Mouse (Mus musculus) heart, postnatal 0 days (tissue): ENCODE results near the gene Rpl31. TPM values are rescaled to one million over a fixed set of nuclear protein-coding genes. Genes with fewer than 3 reads are reported as not detected.

Experiments used
- ATAC-seq: fragments of 200-750 bp; cut with Nextera tagmentation; 2 replicates; pipeline ENCODE4 v1.8.0; 2017; ENCODE audit warnings: low read depth, moderate number of reproducible peaks, moderate library complexity; ENCODE audit not compliant: insufficient read depth
- DNase-seq: peaks from one replicate; pipeline ENCODE4 v3.0.0-alpha.2; 2016; ENCODE audit warnings: low spot score
- H3K27ac ChIP-seq: fragments of 300-500 bp; sonication (generic); 2 replicates; pipeline ENCODE4 v1.5.1; 2014; ENCODE audit warnings: low read depth, mild to moderate bottlenecking
- H3K27me3 ChIP-seq: fragments of 300-500 bp; sonication (generic); 2 replicates; pipeline ENCODE4 v1.6.1; 2014; ENCODE audit warnings: low read length, mixed read lengths; ENCODE audit not compliant: control insufficient read depth, insufficient read depth
- H3K36me3 ChIP-seq: fragments of 300-500 bp; sonication (generic); replicated peaks from 2 replicates; pipeline ENCODE4 v1.6.1; 2014; ENCODE audit warnings: low read length, mixed read lengths; ENCODE audit not compliant: control insufficient read depth, insufficient read depth
- H3K4me1 ChIP-seq: fragments of 300-500 bp; sonication (generic); 2 replicates; pipeline ENCODE4 v1.6.1; 2014; ENCODE audit warnings: antibody characterized with exemption; ENCODE audit not compliant: control insufficient read depth, insufficient read depth
- H3K4me2 ChIP-seq: fragments of 300-500 bp; sonication (generic); 2 replicates; pipeline ENCODE4 v1.6.1; 2014; ENCODE audit warnings: low read depth, mild to moderate bottlenecking, low read length, moderate library complexity
- H3K4me3 ChIP-seq: fragments of 300-500 bp; sonication (generic); 2 replicates; pipeline ENCODE4 v1.5.1; 2014; ENCODE audit warnings: low read depth, low read length
- H3K9ac ChIP-seq: fragments of 300-500 bp; sonication (generic); replicated peaks from 2 replicates; pipeline ENCODE4 v1.6.1; 2014; ENCODE audit warnings: low read depth, low read length, mixed read lengths
- H3K9me3 ChIP-seq: fragments of 300-500 bp; sonication (generic); replicated peaks from 2 replicates; pipeline ENCODE4 v1.6.1; 2016; ENCODE audit warnings: low read length; ENCODE audit not compliant: control insufficient read depth
- CTCF ChIP-seq: IDR thresholded peaks from 2 replicates; pipeline ENCODE4 v1.5.1; 2016; ENCODE audit warnings: antibody characterized with exemption, control low read depth, low read depth
- EP300 ChIP-seq: IDR thresholded peaks from 2 replicates; pipeline ENCODE4 v1.6.1; 2016; ENCODE audit warnings: antibody characterized with exemption, low read depth
- WGBS: fragments of 180-500 bp; shearing (Covaris S2); extraction: QIAGEN DNeasy Blood & Tissue Kit; methylation state at CpG from one replicate; pipeline ENCODE4 v1.1.7; 2014; 5-methylcytosine and 5-hydroxymethylcytosine counted together
- polyA plus RNA-seq: library from polyadenylated mRNA; unstranded; fragments of >200 nt; fragmentation: Nextera tagmentation; extraction: Ambion mirVana; gene quantifications from 2 replicates; pipeline ENCODE4 v1.2.1, GENCODE M21; 2015
- total RNA-seq: library from RNA; depleted of rRNA; stranded (reverse); fragments of >200 nt; gene quantifications from 2 replicates; pipeline ENCODE4 v1.2.3, GENCODE M21; 2014; ENCODE audit warnings: low replicate concordance; rRNA removed

Gene Rpl31
- total and polyA plus RNA-seq, 2 experiments from 2014 or later = 198 to 330 TPM

DNA sequence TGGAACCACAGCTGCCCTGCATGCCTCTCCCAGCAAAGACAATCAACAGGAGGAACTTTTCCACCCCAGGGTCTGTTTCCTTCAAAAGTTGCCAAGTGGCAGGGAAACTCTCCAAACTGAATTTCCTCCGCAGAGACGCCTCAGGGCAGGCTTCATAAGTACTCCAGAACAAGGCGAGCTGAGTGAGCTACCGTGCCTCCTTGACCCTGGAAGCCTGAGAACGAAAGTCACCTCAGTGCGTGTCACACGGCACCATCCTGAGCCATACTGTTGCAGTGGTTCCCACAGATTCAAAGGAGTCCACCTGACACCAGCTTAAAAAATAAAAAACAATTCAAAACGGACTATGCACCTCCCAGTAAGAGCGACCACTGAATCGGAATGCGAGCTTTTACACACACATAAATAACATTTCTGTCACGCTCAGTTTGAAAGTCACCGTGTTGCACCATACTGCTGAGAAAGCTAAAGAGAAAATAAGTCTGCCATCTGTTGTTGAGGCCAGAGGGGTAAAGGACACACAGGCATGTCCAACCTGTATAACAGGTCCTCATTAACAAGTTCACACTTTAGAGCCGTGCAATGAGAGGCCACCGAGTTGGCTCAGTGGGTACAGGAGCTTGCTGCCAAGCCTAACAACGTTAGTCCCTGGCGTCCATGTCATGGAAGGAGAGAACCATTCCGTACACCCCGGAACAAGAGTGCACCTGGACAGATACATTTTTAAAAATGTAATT is 42.6 kb downstream of the Rpl31 start:
- H3K4me2 ChIP-seq = no peak overlapping the region
- no peak for TF ChIP-seq CTCF
- TF ChIP-seq EP300 = no peak
- H3K4me1 ChIP-seq = no peaks in the 10 kb centered on the region
- no peaks in the 10 kb centered on the region for H3K9me3 ChIP-seq
- 81% methylated on average over 19 of the region's 19 CpGs for WGBS
- DNase-seq (no peak), ATAC-seq (no peak)
- no peak overlapping the region for H3K27ac ChIP-seq
- H3K36me3 ChIP-seq = no peaks in the 10 kb centered on the region
- no peak overlapping the region for H3K9ac ChIP-seq
- no peak overlapping the region for H3K4me3 ChIP-seq
- no peaks in the 10 kb centered on the region for H3K27me3 ChIP-seq

DNA sequence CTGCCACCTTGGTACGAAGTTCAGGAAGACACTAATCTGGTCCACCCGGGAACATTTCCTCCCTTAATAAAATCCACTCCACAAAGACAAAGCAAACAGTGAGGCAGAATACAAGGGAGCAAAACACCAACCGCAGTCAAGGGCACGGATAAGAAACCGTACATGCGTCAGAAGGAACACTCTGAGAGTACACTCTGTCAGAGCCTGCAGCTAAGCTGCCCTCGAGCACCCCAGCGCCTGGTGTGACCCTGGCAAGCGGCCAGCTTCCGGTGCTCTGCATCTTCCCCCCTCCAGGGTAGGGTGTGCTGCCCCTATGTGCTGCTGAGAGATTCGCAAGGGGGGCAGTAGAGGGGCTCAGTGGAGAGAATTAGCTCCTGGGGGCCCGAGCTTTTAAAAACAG is 50.2 kb downstream of the Rpl31 start:
- H3K36me3 ChIP-seq = no peaks in the 10 kb centered on the region
- TF ChIP-seq CTCF (no peak), EP300 (peak; percentile 36; the same call in 1 of the 2 replicates)
- H3K4me2 ChIP-seq = no peak overlapping the region
- ATAC-seq (peak; percentile 91), DNase-seq (peak; percentile 86)
- 7% methylated on average over 12 of the region's 12 CpGs for WGBS
- peak overlapping the region; percentile 58 for H3K27ac ChIP-seq
- no peak overlapping the region for H3K4me3 ChIP-seq
- H3K4me1 ChIP-seq = peaks cover 10% of the 10 kb centered on the region; the same call in 1 of the 2 replicates
- H3K9me3 ChIP-seq = no peaks in the 10 kb centered on the region
- H3K9ac ChIP-seq = no peak overlapping the region
- no peaks in the 10 kb centered on the region for H3K27me3 ChIP-seq

DNA sequence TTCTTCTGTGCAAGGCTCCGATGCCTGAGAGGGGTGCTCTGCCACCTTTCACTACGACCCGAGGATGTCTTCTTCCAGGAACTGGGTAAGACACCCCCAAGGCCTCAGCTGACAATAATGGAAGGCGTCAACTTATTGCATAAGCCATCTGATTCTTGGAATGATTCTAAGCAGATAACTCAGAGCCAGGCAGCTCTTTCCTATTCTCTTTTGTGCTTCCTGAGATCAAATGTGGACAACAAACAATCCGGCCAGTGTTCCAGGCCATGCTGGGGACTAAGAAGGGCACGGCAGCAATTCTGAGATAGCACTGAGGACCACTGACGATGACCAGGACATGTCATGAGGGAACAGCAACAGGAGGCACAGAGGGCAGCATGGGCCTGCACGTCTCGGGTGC is 51.2 kb downstream of the Rpl31 start:
- Histone ChIP-seq H3K36me3 (no peaks in the 10 kb centered on the region), H3K4me2 (no peak overlapping the region), H3K27me3 (no peaks in the 10 kb centered on the region), H3K27ac (peak overlapping the region; percentile 46; the same call in 1 of the 2 replicates), H3K4me1 (peaks cover 10% of the 10 kb centered on the region; the same call in 1 of the 2 replicates), H3K9ac (no peak overlapping the region), H3K4me3 (no peak overlapping the region), H3K9me3 (no peaks in the 10 kb centered on the region)
- ATAC-seq (no peak), DNase-seq (no peak)
- 55% methylated on average over 9 of the region's 9 CpGs for WGBS
- TF ChIP-seq EP300 (no peak), CTCF (no peak)

GRCm38 (mm10) chr1:39420987-39421386 is 53.3 kb downstream of the Rpl31 start:
- no peak for ATAC-seq
- Histone ChIP-seq H3K36me3 (peaks cover 7% of the 10 kb centered on the region; the same call in 1 of the 2 replicates), H3K27me3 (no peaks in the 10 kb centered on the region), H3K9ac (no peak overlapping the region), H3K4me1 (peaks cover 10% of the 10 kb centered on the region; the same call in 1 of the 2 replicates), H3K9me3 (no peaks in the 10 kb centered on the region), H3K27ac (no peak overlapping the region), H3K4me3 (no peak overlapping the region), H3K4me2 (no peak overlapping the region)
- TF ChIP-seq CTCF (no peak), EP300 (no peak)
- WGBS = 86% methylated on average over 6 of the region's 6 CpGs
- DNase-seq = no peak

Other genes with a start within 250 kb of the Rpl31 start
- 3.7 and 6.2 TPM in 2 replicates for gene Npas2, start 174.1 kb upstream of the Rpl31 start, total RNA-seq
- 2.9 and 3.5 TPM in 2 replicates for gene Npas2, start 174.1 kb upstream of the Rpl31 start, polyA plus RNA-seq
- gene Tbc1d8, start 110.9 kb downstream of the Rpl31 start, total RNA-seq = 10.2 and 16.7 TPM in 2 replicates
- gene Tbc1d8, start 110.9 kb downstream of the Rpl31 start, polyA plus RNA-seq = 6.4 TPM in 2 replicates
- 14.7 and 34.4 TPM in 2 replicates for gene Cnot11, start 167.2 kb downstream of the Rpl31 start, total RNA-seq
- 11.1 and 11.7 TPM in 2 replicates for gene Cnot11, start 167.2 kb downstream of the Rpl31 start, polyA plus RNA-seq
- gene Rnf149, start 209.6 kb downstream of the Rpl31 start, total RNA-seq = 9.0 and 31.3 TPM in 2 replicates
- 9.1 and 10.7 TPM in 2 replicates for gene Rnf149, start 209.6 kb downstream of the Rpl31 start, polyA plus RNA-seq